Mouse (Mus musculus) left cerebral cortex, postnatal 25 days (tissue): ENCODE measurements at regions not wholly inside any gene's neighbourhood (a gene's known extent, or its start where the extent isn't known, plus 50 kb on each side); places are given as distances from the start of the nearest gene placed in this dataset.

Experiments used
- DNase-seq, 2 experiments: peaks; one replicate each; pipeline ENCODE4 v3.0.0; 2022; ENCODE audit warnings: low spot score in 2 of 2, mixed read lengths in 1 of 2
- intact Hi-C: fragments of 180-260 bp; cut with DNase I; formaldehyde crosslinking; loops from one replicate; pipeline ENCODE4 v1.15.1; 2025

DNA sequence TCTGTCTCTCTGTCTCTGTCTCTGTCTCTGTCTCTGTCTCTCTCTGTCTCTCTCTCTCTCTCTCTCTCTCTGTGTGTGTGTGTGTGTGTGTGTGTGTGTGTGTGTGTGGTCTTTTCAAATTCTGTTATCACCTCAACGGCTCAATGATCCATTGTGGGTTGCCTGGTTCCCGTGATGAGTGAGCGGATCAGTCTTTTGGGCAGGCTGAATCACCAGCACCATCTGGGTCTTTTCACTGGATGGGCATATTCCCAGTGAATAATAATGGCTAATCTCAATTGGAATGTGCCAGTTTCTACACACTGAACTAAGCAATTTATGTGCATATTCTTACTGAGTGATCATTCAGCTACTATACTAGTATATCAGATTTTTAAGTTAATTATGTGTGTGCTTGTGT is 216.4 kb downstream of the Lmx1a start:
- intact Hi-C loops = no loop called here
- no peak for DNase-seq

DNA sequence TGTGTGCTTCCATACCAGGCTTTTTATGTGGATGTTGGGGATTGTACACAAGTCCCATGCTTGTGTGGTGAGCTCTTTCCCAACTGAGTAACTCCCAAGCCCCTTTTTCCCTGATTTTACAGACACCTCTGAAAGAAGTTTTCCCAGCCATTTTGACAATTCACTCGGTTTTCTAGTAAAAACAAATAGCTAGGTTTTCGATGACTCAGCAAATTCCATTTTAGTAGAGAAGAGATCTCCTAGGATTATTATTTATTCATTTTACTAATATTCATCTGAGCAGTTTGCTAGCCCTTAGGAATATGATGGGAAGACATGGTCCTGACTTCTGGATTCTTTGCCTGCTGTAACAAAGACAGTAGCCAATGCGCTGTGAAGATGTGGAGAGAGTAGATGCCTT is 223.0 kb downstream of the Lmx1a start:
- DNase-seq = no peak
- intact Hi-C loops = loop anchor here (5.0 kb wide), 1 partner anchor 500 kb away; no protein-coding TSS in a partner anchor

DNA sequence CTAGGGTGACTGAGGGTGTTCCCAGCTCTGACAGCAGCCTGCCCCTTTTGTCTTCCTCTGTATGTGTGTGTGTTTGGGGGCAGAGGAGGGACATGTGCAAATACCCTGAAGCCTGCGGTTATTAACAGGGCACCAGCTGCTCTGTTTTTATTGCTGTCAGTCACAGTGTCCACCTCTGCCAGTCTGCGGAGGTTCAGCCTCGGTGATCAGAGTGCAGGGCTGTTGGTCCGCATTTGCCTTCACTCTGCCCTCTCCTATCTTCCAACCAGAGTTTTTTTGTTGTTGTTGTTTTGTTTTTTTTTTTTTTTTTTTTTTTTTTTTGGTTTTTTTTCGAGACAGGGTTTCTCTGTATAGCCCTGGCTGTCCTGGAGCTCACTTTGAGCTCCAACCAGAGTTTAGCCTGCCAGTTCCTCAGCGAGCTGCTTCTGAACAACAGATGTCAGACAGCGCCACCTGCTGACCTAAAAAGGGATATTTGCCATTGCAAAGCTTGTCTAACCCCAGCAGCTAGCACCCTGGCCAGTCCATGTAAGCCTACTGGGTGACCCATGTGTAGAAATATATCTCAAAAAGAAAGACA is 226.0 kb downstream of the Lmx1a start:
- intact Hi-C loops = loop anchor here (5.0 kb wide), 1 partner anchor 503 kb away; no protein-coding TSS in a partner anchor
- peak; percentile 82 to 89 for DNase-seq

- intact Hi-C loops = no loop called here
- no peak for DNase-seq
These were observed 226.7 kb downstream of the Lmx1a start for GRCm38 (mm10) chr1:167915578-167916275.

DNA sequence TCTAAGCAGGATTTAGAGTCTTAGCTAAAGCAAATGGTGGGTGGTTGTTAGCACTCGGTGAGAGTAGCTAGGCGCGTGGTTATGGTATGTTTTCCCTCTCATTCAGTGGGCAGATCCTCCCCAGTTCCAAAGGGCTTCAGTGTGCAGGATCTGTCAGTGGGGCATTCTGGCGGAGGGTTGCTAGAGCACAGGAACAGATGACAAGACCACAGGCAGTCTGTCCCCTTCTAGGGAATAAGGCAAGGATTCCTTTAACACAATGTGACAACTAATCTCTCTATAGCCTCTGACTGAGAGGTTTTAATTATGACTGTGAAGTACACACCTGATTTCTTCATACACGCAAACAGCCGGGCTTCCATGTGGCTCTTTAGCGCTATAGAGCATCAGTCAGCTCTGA is 233.9 kb downstream of the Lmx1a start:
- no peak for DNase-seq
- intact Hi-C loops = no loop called here

GRCm38 (mm10) chr1:167928060-167928467 is 239.0 kb downstream of the Lmx1a start:
- intact Hi-C loops = no loop called here
- DNase-seq = no peak

GRCm38 (mm10) chr1:167929729-167930341 is 240.8 kb downstream of the Lmx1a start:
- no peak for DNase-seq
- intact Hi-C loops = no loop called here

DNA sequence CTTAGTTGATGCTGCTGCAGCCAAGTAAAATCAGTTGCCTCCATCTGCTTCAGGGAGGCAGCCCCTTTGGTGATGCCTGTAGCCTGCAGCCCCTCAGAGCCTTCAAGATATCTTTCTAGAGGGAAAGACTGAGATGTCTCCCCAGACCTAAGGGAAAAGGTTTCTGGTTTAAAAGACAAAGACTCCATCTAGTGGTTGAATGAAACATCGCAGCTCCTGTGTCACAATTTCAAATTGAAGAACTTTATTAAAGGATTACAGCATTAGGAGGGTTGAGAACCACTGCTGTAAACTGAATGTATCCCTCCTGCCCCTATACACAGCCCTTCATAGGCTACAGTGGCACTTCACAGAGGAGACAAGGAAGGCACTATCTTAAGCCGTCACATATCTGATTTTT is 243.1 kb downstream of the Lmx1a start:
- intact Hi-C loops = no loop called here
- peak in 1 of 2 experiments; percentile 71 for DNase-seq

GRCm38 (mm10) chr1:167936726-167937125 is 247.7 kb downstream of the Lmx1a start:
- DNase-seq = no peak
- intact Hi-C loops = no loop called here

- intact Hi-C loops = no loop called here
- no peak for DNase-seq
These were observed 249.1 kb downstream of the Lmx1a start for GRCm38 (mm10) chr1:167938176-167938575.

GRCm38 (mm10) chr1:167942037-167942470 is 253.0 kb downstream of the Lmx1a start:
- DNase-seq = peak in 1 of 2 experiments; percentile 53
- intact Hi-C loops = loop anchor here (2.0 to 10.0 kb wide), 3 partner anchors 243 to 1517 kb away; no protein-coding TSS in a partner anchor

GRCm38 (mm10) chr1:167943121-167943520 is 254.1 kb downstream of the Lmx1a start:
- intact Hi-C loops = loop anchor here (2.0 to 10.0 kb wide), 3 partner anchors 242 to 1516 kb away; no protein-coding TSS in a partner anchor
- DNase-seq = no peak

GRCm38 (mm10) chr1:167945615-167946252 is 256.7 kb downstream of the Lmx1a start:
- peak; percentile 67 to 95 for DNase-seq
- intact Hi-C loops = loop anchor here (1.0 to 10.0 kb wide), 6 partner anchors 34 to 1477 kb away; no protein-coding TSS in a partner anchor

DNA sequence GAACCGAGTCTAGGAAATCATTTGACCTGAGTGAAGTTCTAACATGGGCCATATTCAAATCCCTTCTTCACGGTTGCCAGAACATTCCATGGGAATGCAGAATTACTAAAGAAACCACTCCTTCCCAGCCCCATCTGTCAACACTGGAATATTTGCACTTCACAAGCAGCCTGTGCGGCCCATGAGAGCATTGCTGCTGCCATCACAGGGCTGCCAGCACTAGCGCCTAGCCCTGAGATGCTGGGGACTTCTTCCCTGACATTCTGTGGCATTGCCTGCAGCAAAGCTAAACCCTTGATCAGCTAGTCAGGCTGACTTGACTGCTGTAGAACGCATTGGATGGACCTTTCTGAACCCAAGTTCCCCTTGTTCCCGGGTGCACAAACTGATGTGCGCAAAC is 258.8 kb downstream of the Lmx1a start:
- intact Hi-C loops = loop anchor here (2.0 to 10.0 kb wide), 2 partner anchors 237 to 1475 kb away; no protein-coding TSS in a partner anchor

DNA sequence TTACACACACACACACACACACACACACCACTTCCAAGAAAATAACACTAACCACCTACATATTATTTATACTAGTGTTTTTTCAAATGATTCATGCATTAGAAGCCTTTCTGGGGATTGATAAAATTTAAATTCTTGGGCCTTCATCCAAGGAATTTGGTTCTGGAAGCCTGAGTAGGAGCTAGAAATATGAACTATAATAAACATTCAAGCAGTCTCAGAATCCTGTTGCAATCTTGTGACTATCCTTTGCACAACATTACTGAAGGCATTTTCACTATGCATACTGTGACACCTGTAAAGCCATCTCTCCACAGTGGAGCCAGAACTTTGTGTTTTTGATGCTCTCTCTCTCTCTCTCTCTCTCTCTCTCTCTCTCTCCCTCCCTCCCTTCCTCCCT is 262.7 kb downstream of the Lmx1a start:
- intact Hi-C loops = no loop called here

More for the DNA sequence above, 258.8 kb downstream of the Lmx1a start:
- no peak for DNase-seq

GRCm38 (mm10) chr1:167958531-167958930 is 269.5 kb downstream of the Lmx1a start:
- no peak for DNase-seq

More for the DNA sequence above, 262.7 kb downstream of the Lmx1a start:
- no peak for DNase-seq

GRCm38 (mm10) chr1:167969545-167969944 is 280.5 kb downstream of the Lmx1a start:
- DNase-seq = no peak
- intact Hi-C loops = no loop called here

More at GRCm38 (mm10) chr1:167958531-167958930, 269.5 kb downstream of the Lmx1a start:
- intact Hi-C loops = no loop called here

- intact Hi-C loops = no loop called here
- no peak for DNase-seq
These were observed 280.9 kb downstream of the Lmx1a start for GRCm38 (mm10) chr1:167969985-167970384.

- DNase-seq = no peak
- intact Hi-C loops = no loop called here
These were observed 287.7 kb downstream of the Lmx1a start for GRCm38 (mm10) chr1:167976708-167977107.

GRCm38 (mm10) chr1:167979187-167979586 is 290.1 kb downstream of the Lmx1a start:
- peak in 1 of 2 experiments; percentile 79 for DNase-seq
- intact Hi-C loops = loop anchor here (1.0 kb wide), 2 partner anchors 33 to 1443 kb away; no protein-coding TSS in a partner anchor
